Mouse (Mus musculus): ENCODE results near the gene Gm17689. TPM values are rescaled to one million over a fixed set of nuclear protein-coding genes. Genes with fewer than 3 reads are reported as not detected.

Gene Gm17689
- polyA plus RNA-seq (2016; fragmentation: Nextera tagmentation; extraction: Ambion mirVana) = not detected in 2 replicates

GRCm38 (mm10) chr9:36582535-36582934 is at the start of gene Gm17689:
Gene Gm17689, minus strand, starts transcription at chr9:36582635.
- ATAC-seq (ENCODE audit: insufficient number of reproducible peaks, insufficient read depth, low FRiP score, low TSS enrichment) = no peak
- no peak within 1 kb of the TSS for H3K4me3 ChIP-seq
- no peaks in the 10 kb centered on the region for H3K36me3 ChIP-seq
- no peak within 1 kb of the TSS for H3K27ac ChIP-seq
- H3K9ac ChIP-seq = no peak within 1 kb of the TSS
- WGBS = 79% methylated on average over 1 of the region's 1 CpGs
- no peaks in the 10 kb centered on the region for H3K27me3 ChIP-seq
- H3K4me1 ChIP-seq = no peaks in the 10 kb centered on the region
- no peak within 1 kb of the TSS for H3K4me2 ChIP-seq (replicated peaks)
- no peaks in the 10 kb centered on the region; the same call in 1 of the 2 replicates for H3K9me3 ChIP-seq

GRCm38 (mm10) chr9:36541863-36542262 is 40.6 kb downstream of the Gm17689 start, which contains the start of gene Gm5615:
Gene Gm5615, minus strand, starts transcription at chr9:36541963.
- no peak for ATAC-seq (ENCODE audit: insufficient number of reproducible peaks, insufficient read depth, low FRiP score, low TSS enrichment)
- no peak within 1 kb of the TSS for H3K27ac ChIP-seq
- H3K9me3 ChIP-seq = peaks cover 4% of the 10 kb centered on the region; the same call in 1 of the 2 replicates
- 88% methylated on average over 2 of the region's 2 CpGs for WGBS
- no peaks in the 10 kb centered on the region for H3K36me3 ChIP-seq
- no peak within 1 kb of the TSS for H3K4me2 ChIP-seq (replicated peaks)
- no peak within 1 kb of the TSS for H3K4me3 ChIP-seq
- no peaks in the 10 kb centered on the region for H3K4me1 ChIP-seq
- no peak within 1 kb of the TSS for H3K9ac ChIP-seq
- no peaks in the 10 kb centered on the region for H3K27me3 ChIP-seq

Other genes with a start within 250 kb of the Gm17689 start
- not detected in 2 replicates for gene Gm7257, start 150.8 kb downstream of the Gm17689 start, polyA plus RNA-seq (2016; fragmentation: Nextera tagmentation; extraction: Ambion mirVana)
- not detected in 2 replicates for gene Gm9513, start 107.0 kb downstream of the Gm17689 start, polyA plus RNA-seq (2016; fragmentation: Nextera tagmentation; extraction: Ambion mirVana)
- not detected in 2 replicates for gene Gm5615, start 40.7 kb downstream of the Gm17689 start, polyA plus RNA-seq (2016; fragmentation: Nextera tagmentation; extraction: Ambion mirVana)
- gene A630095E13Rik, start 60.7 kb upstream of the Gm17689 start, polyA plus RNA-seq (2016; fragmentation: Nextera tagmentation; extraction: Ambion mirVana) = not detected in 2 replicates
- 0.14 TPM in 1 of 2 replicates, not detected in the other for gene Acrv1, start 110.6 kb upstream of the Gm17689 start, polyA plus RNA-seq (2016; fragmentation: Nextera tagmentation; extraction: Ambion mirVana)
- 50.6 and 51.6 TPM in 2 replicates for gene Chek1, start 144.4 kb upstream of the Gm17689 start, polyA plus RNA-seq (2016; fragmentation: Nextera tagmentation; extraction: Ambion mirVana)
- gene Stt3a, start 185.0 kb upstream of the Gm17689 start, polyA plus RNA-seq (2016; fragmentation: Nextera tagmentation; extraction: Ambion mirVana) = 230 and 245 TPM in 2 replicates
- gene Ei24, start 214.8 kb upstream of the Gm17689 start, polyA plus RNA-seq (2016; fragmentation: Nextera tagmentation; extraction: Ambion mirVana) = 118 and 121 TPM in 2 replicates
- gene Fez1, start 239.2 kb upstream of the Gm17689 start, polyA plus RNA-seq (2016; fragmentation: Nextera tagmentation; extraction: Ambion mirVana) = 94.7 and 99.3 TPM in 2 replicates

Measured in embryonic facial prominence, embryonic 12.5 days (tissue).